Mouse (Mus musculus): ENCODE results near the gene Rab38. TPM values are rescaled to one million over a fixed set of nuclear protein-coding genes. Genes with fewer than 3 reads are reported as not detected.

The Rab38 gene
- polyA plus RNA-seq, 1 experiment from 2014 or later: 4.6 TPM

Other genes with a start within 250 kb of the Rab38 start
- gene Ctsc, start 152.2 kb upstream of the Rab38 start, polyA plus RNA-seq (2016; fragmentation: Nextera tagmentation; extraction: Ambion mirVana): 20.3 and 24.1 TPM in 2 replicates